Mouse (Mus musculus) frontal cortex, postnatal 10 days (tissue): ENCODE data around the gene Olfr311.

ENCODE experiments used
- DNase-seq, 2 experiments: peaks; one replicate each; pipeline ENCODE4 v3.0.0; 2022; ENCODE audit warnings: low spot score in 2 of 2, mixed read lengths in 1 of 2

The Olfr311 gene

GRCm38 (mm10) chr11:58870961-58871360 lies 31.9 kb downstream of the Olfr311 start:
- no peak for DNase-seq

- no peak for DNase-seq
Measured at GRCm38 (mm10) chr11:58883756-58884155, 44.7 kb downstream of the Olfr311 start.

- no peak for DNase-seq
Measured at GRCm38 (mm10) chr11:58890511-58890910, 51.5 kb downstream of the Olfr311 start.
